Mouse (Mus musculus) midbrain, embryonic 14.5 days (tissue): ENCODE measurements at regions not wholly inside any gene's neighbourhood (a gene's known extent, or its start where the extent isn't known, plus 50 kb on each side); places are given as distances from the start of the nearest gene placed in this dataset.

Experiments
- ATAC-seq: fragments of 200-750 bp; cut with Nextera tagmentation; 2 replicates; pipeline ENCODE4 v1.8.0; 2017; ENCODE audit warnings: moderate number of reproducible peaks, moderate library complexity; ENCODE audit not compliant: low FRiP score, low TSS enrichment
- DNase-seq: peaks from one replicate; pipeline ENCODE4 v3.0.0-alpha.2; 2015
- H3K27ac ChIP-seq: fragments of 300-500 bp; sonication (generic); replicated peaks from 2 replicates; pipeline ENCODE4 v1.5.1; 2014; ENCODE audit warnings: mild to moderate bottlenecking, low read depth, low read length, moderate library complexity
- H3K27me3 ChIP-seq: fragments of 300-500 bp; sonication (generic); 2 replicates; pipeline ENCODE4 v1.6.1; 2014; ENCODE audit warnings: low read length, control low read depth, mixed read lengths; ENCODE audit not compliant: control insufficient read depth, insufficient read depth
- H3K36me3 ChIP-seq: fragments of 300-500 bp; sonication (generic); 2 replicates; pipeline ENCODE4 v1.6.1; 2014; ENCODE audit warnings: low read length, control low read depth; ENCODE audit not compliant: control insufficient read depth, insufficient read depth
- H3K4me1 ChIP-seq: fragments of 300-500 bp; sonication (generic); 2 replicates; pipeline ENCODE4 v1.6.1; 2014; ENCODE audit warnings: mild to moderate bottlenecking, antibody characterized with exemption, low read length, control low read depth; ENCODE audit not compliant: control insufficient read depth, insufficient read depth
- H3K4me2 ChIP-seq: fragments of 300-500 bp; sonication (generic); 2 replicates; pipeline ENCODE4 v1.6.1; 2014; ENCODE audit warnings: mild to moderate bottlenecking, low read length, moderate library complexity
- H3K4me3 ChIP-seq: fragments of 300-500 bp; sonication (generic); replicated peaks from 2 replicates; pipeline ENCODE4 v1.5.1; 2014; ENCODE audit warnings: low read depth, low read length
- H3K9ac ChIP-seq: fragments of 300-500 bp; sonication (generic); replicated peaks from 2 replicates; pipeline ENCODE4 v1.6.1; 2014; ENCODE audit warnings: mild to moderate bottlenecking, low read length, moderate library complexity
- H3K9me3 ChIP-seq: fragments of 300-500 bp; sonication (generic); 2 replicates; pipeline ENCODE4 v1.6.1; 2016; ENCODE audit warnings: low read length, control low read depth, mixed read lengths; ENCODE audit not compliant: control insufficient read depth
- WGBS: fragments of 180-500 bp; shearing (Covaris S2); extraction: QIAGEN DNeasy Blood & Tissue Kit; methylation state at CpG from one replicate; pipeline ENCODE4 v1.1.7; 2014; 5-methylcytosine and 5-hydroxymethylcytosine counted together

- H3K4me1 ChIP-seq = no peaks in the 10 kb centered on the region
- H3K9ac ChIP-seq = no peak overlapping the region
- ATAC-seq = no peak
- no peak overlapping the region for H3K27ac ChIP-seq
- H3K27me3 ChIP-seq = no peaks in the 10 kb centered on the region
- whole genome bisulfite sequencing = 86% methylated on average over 11 of the region's 11 CpGs
- no peak overlapping the region for H3K4me2 ChIP-seq
- no peaks in the 10 kb centered on the region for H3K36me3 ChIP-seq
- H3K9me3 ChIP-seq = no peaks in the 10 kb centered on the region
- DNase-seq = no peak
- no peak overlapping the region for H3K4me3 ChIP-seq
Observed at GRCm38 (mm10) chr9:23030138-23030537, 192.7 kb upstream of the Bmper start.

GRCm38 (mm10) chr9:23030546-23030945 lies 192.3 kb upstream of the Bmper start:
- Histone ChIP-seq H3K27me3 (0 out of 2 replicates have a peak, but pooled peaks cover 1% of the 10 kb centered on the region), H3K4me1 (no peaks in the 10 kb centered on the region), H3K9me3 (no peaks in the 10 kb centered on the region), H3K4me2 (no peak overlapping the region), H3K9ac (no peak overlapping the region), H3K27ac (no peak overlapping the region), H3K4me3 (no peak overlapping the region), H3K36me3 (no peaks in the 10 kb centered on the region)
- no peak for DNase-seq
- 68% methylated on average over 2 of the region's 2 CpGs for WGBS
- no peak for ATAC-seq

GRCm38 (mm10) chr9:23031916-23032315 lies 191.0 kb upstream of the Bmper start:
- Histone ChIP-seq H3K27me3 (peaks cover 10% of the 10 kb centered on the region), H3K4me3 (no peak overlapping the region), H3K9me3 (no peaks in the 10 kb centered on the region), H3K4me2 (no peak overlapping the region), H3K4me1 (peaks cover 10% of the 10 kb centered on the region; the same call in 1 of the 2 replicates), H3K36me3 (no peaks in the 10 kb centered on the region), H3K9ac (no peak overlapping the region), H3K27ac (no peak overlapping the region)
- 90% methylated on average over 9 of the region's 9 CpGs for WGBS
- ATAC-seq (no peak), DNase-seq (no peak)

- Histone ChIP-seq H3K9me3 (no peaks in the 10 kb centered on the region), H3K36me3 (no peaks in the 10 kb centered on the region), H3K27me3 (peaks cover 10% of the 10 kb centered on the region), H3K4me2 (no peak overlapping the region), H3K4me3 (no peak overlapping the region), H3K4me1 (peaks cover 10% of the 10 kb centered on the region; the same call in 1 of the 2 replicates), H3K27ac (no peak overlapping the region), H3K9ac (no peak overlapping the region)
- DNase-seq (no peak), ATAC-seq (no peak)
- WGBS = 75% methylated on average over 6 of the region's 6 CpGs
Observed at GRCm38 (mm10) chr9:23035306-23035705, 187.6 kb upstream of the Bmper start.

GRCm38 (mm10) chr9:23035901-23036610 lies 186.8 kb upstream of the Bmper start:
- no peak for DNase-seq
- 13% methylated on average over 16 of the region's 16 CpGs for WGBS
- ATAC-seq = no peak
- no peak overlapping the region for H3K4me3 ChIP-seq
- H3K36me3 ChIP-seq = no peaks in the 10 kb centered on the region
- H3K9me3 ChIP-seq = no peaks in the 10 kb centered on the region
- H3K4me2 ChIP-seq = peak overlapping the region; percentile 37
- no peak overlapping the region for H3K27ac ChIP-seq
- peaks cover 10% of the 10 kb centered on the region; the same call in 1 of the 2 replicates for H3K4me1 ChIP-seq
- H3K9ac ChIP-seq = no peak overlapping the region
- H3K27me3 ChIP-seq = peaks cover 10% of the 10 kb centered on the region

GRCm38 (mm10) chr9:23037513-23037914 lies 185.4 kb upstream of the Bmper start:
- no peaks in the 10 kb centered on the region for H3K36me3 ChIP-seq
- peaks cover 10% of the 10 kb centered on the region; the same call in 1 of the 2 replicates for H3K4me1 ChIP-seq
- no peak overlapping the region for H3K27ac ChIP-seq
- WGBS = 56% methylated on average over 9 of the region's 9 CpGs
- no peak overlapping the region for H3K9ac ChIP-seq
- peaks cover 10% of the 10 kb centered on the region for H3K27me3 ChIP-seq
- ATAC-seq (no peak), DNase-seq (no peak)
- H3K4me3 ChIP-seq = no peak overlapping the region
- no peaks in the 10 kb centered on the region for H3K9me3 ChIP-seq
- H3K4me2 ChIP-seq = no peak overlapping the region

- no peaks in the 10 kb centered on the region for H3K36me3 ChIP-seq
Observed at GRCm38 (mm10) chr9:23039588-23039987, 183.3 kb upstream of the Bmper start.

GRCm38 (mm10) chr9:23041025-23041424 lies 181.9 kb upstream of the Bmper start:
- ATAC-seq = no peak
- Histone ChIP-seq H3K4me2 (no peak overlapping the region), H3K4me3 (no peak overlapping the region), H3K9ac (no peak overlapping the region), H3K27me3 (peaks cover 5% of the 10 kb centered on the region; the same call in 1 of the 2 replicates), H3K4me1 (peaks cover 7% of the 10 kb centered on the region; the same call in 1 of the 2 replicates), H3K9me3 (no peaks in the 10 kb centered on the region), H3K27ac (no peak overlapping the region), H3K36me3 (no peaks in the 10 kb centered on the region)
- peak; percentile 23 for DNase-seq
- 63% methylated on average over 5 of the region's 5 CpGs for WGBS

More at GRCm38 (mm10) chr9:23039588-23039987, 183.3 kb upstream of the Bmper start:
- whole genome bisulfite sequencing = 84% methylated on average over 6 of the region's 6 CpGs
- H3K27ac ChIP-seq = no peak overlapping the region
- peaks cover 10% of the 10 kb centered on the region for H3K27me3 ChIP-seq
- H3K9me3 ChIP-seq = no peaks in the 10 kb centered on the region
- no peak overlapping the region for H3K4me3 ChIP-seq
- no peak overlapping the region for H3K4me2 ChIP-seq
- H3K4me1 ChIP-seq = peaks cover 10% of the 10 kb centered on the region; the same call in 1 of the 2 replicates
- ATAC-seq (no peak), DNase-seq (no peak)
- no peak overlapping the region for H3K9ac ChIP-seq
